Mouse (Mus musculus) hindbrain, postnatal 0 days (tissue): ENCODE results near the gene Gm11127. TPM values are rescaled to one million over a fixed set of nuclear protein-coding genes. Genes with fewer than 3 reads are reported as not detected.

ENCODE experiments used
- ATAC-seq: fragments of 200-750 bp; cut with Nextera tagmentation; 2 replicates; pipeline ENCODE4 v1.8.0; 2017; ENCODE audit warnings: mild to moderate bottlenecking, moderate TSS enrichment, moderate library complexity
- DNase-seq: peaks from one replicate; pipeline ENCODE4 v3.0.0-alpha.2; 2015; ENCODE audit warnings: low spot score
- H3K27ac ChIP-seq: fragments of 300-500 bp; sonication (generic); 2 replicates; pipeline ENCODE4 v1.5.1; 2014; ENCODE audit warnings: mild to moderate bottlenecking
- H3K27me3 ChIP-seq: fragments of 300-500 bp; sonication (generic); 2 replicates; pipeline ENCODE4 v1.6.1; 2014; ENCODE audit warnings: low read length, mixed read lengths; ENCODE audit not compliant: insufficient read depth
- H3K36me3 ChIP-seq: fragments of 300-500 bp; sonication (generic); 2 replicates; pipeline ENCODE4 v1.6.1; 2014; ENCODE audit warnings: low read length, mixed read lengths; ENCODE audit not compliant: insufficient read depth
- H3K4me1 ChIP-seq: fragments of 300-500 bp; sonication (generic); 2 replicates; pipeline ENCODE4 v1.6.1; 2014; ENCODE audit warnings: antibody characterized with exemption, low read length, mixed read lengths; ENCODE audit not compliant: insufficient read depth
- H3K4me2 ChIP-seq: fragments of 300-500 bp; sonication (generic); 2 replicates; pipeline ENCODE4 v1.6.1; 2014; ENCODE audit warnings: low read depth, mild to moderate bottlenecking, low read length, moderate library complexity, mixed read lengths
- H3K4me3 ChIP-seq: fragments of 300-500 bp; sonication (generic); 2 replicates; pipeline ENCODE4 v1.5.1; 2014; ENCODE audit warnings: low read length
- H3K9ac ChIP-seq: fragments of 300-500 bp; sonication (generic); replicated peaks from 2 replicates; pipeline ENCODE4 v1.6.1; 2014; ENCODE audit warnings: mild to moderate bottlenecking, low read length, moderate library complexity, mixed read lengths
- H3K9me3 ChIP-seq: fragments of 300-500 bp; sonication (generic); 2 replicates; pipeline ENCODE4 v1.6.1; 2016; ENCODE audit warnings: low read length, mixed read lengths
- CTCF ChIP-seq: IDR thresholded peaks from 2 replicates; pipeline ENCODE4 v1.5.1; 2016; ENCODE audit warnings: antibody characterized with exemption, control low read depth, low read depth
- WGBS: fragments of 180-500 bp; shearing (Covaris S2); extraction: QIAGEN DNeasy Blood & Tissue Kit; methylation state at CpG from one replicate; pipeline ENCODE4 v1.1.7; 2014; 5-methylcytosine and 5-hydroxymethylcytosine counted together
- polyA plus RNA-seq: library from polyadenylated mRNA; unstranded; fragments of >200 nt; fragmentation: Nextera tagmentation; extraction: Ambion mirVana; gene quantifications from 2 replicates; pipeline ENCODE4 v1.2.1, GENCODE M21; 2015
- total RNA-seq: library from RNA; depleted of rRNA; stranded (reverse); fragments of >200 nt; gene quantifications from 2 replicates; pipeline ENCODE4 v1.2.3, GENCODE M21; 2014

Gene Gm11127
- total and polyA plus RNA-seq, 2 experiments from 2014 or later: not detected

- H3K4me2 ChIP-seq: no peak overlapping the region
- 66% methylated on average over 7 of the region's 7 CpGs for WGBS
- H3K27me3 ChIP-seq: no peaks in the 10 kb centered on the region
- no peak overlapping the region for H3K4me3 ChIP-seq
- DNase-seq (no peak), ATAC-seq (no peak)
- H3K27ac ChIP-seq: no peak overlapping the region
- no peaks in the 10 kb centered on the region for H3K36me3 ChIP-seq
- no peak overlapping the region for H3K9ac ChIP-seq
- no peak for TF ChIP-seq CTCF
- no peaks in the 10 kb centered on the region for H3K4me1 ChIP-seq
- H3K9me3 ChIP-seq: no peaks in the 10 kb centered on the region
Observed at GRCm38 (mm10) chr17:36028879-36029619, 29.1 kb downstream of the Gm11127 start.

GRCm38 (mm10) chr17:36027663-36028062, 30.5 kb downstream of the Gm11127 start:
- 95% methylated on average over 4 of the region's 4 CpGs for WGBS
- ATAC-seq: no peak

GRCm38 (mm10) chr17:36025901-36026300, 32.3 kb downstream of the Gm11127 start:
- H3K9me3 ChIP-seq: no peaks in the 10 kb centered on the region
- H3K36me3 ChIP-seq: no peaks in the 10 kb centered on the region
- no peak overlapping the region for H3K9ac ChIP-seq
- H3K4me2 ChIP-seq: no peak overlapping the region
- 43% methylated on average over 4 of the region's 4 CpGs for WGBS
- H3K4me3 ChIP-seq: no peak overlapping the region
- no peak for DNase-seq
- no peaks in the 10 kb centered on the region for H3K27me3 ChIP-seq
- no peak for TF ChIP-seq CTCF
- no peaks in the 10 kb centered on the region for H3K4me1 ChIP-seq
- no peak for ATAC-seq
- no peak overlapping the region for H3K27ac ChIP-seq

More at GRCm38 (mm10) chr17:36027663-36028062, 30.5 kb downstream of the Gm11127 start:
- Histone ChIP-seq H3K4me1 (no peaks in the 10 kb centered on the region), H3K27me3 (no peaks in the 10 kb centered on the region), H3K4me3 (no peak overlapping the region), H3K27ac (no peak overlapping the region), H3K9me3 (no peaks in the 10 kb centered on the region), H3K36me3 (no peaks in the 10 kb centered on the region), H3K9ac (no peak overlapping the region), H3K4me2 (no peak overlapping the region)
- DNase-seq: no peak
- TF ChIP-seq CTCF: no peak

GRCm38 (mm10) chr17:36025197-36025596, 33.0 kb downstream of the Gm11127 start:
- no peak overlapping the region for H3K9ac ChIP-seq
- H3K4me3 ChIP-seq: no peak overlapping the region
- ATAC-seq (no peak), DNase-seq (no peak)
- no peaks in the 10 kb centered on the region for H3K27me3 ChIP-seq
- no peak overlapping the region for H3K27ac ChIP-seq
- no peaks in the 10 kb centered on the region for H3K4me1 ChIP-seq
- no peak for TF ChIP-seq CTCF
- no peak overlapping the region for H3K4me2 ChIP-seq
- 44% methylated on average over 5 of the region's 5 CpGs for WGBS
- no peaks in the 10 kb centered on the region for H3K9me3 ChIP-seq
- no peaks in the 10 kb centered on the region for H3K36me3 ChIP-seq

GRCm38 (mm10) chr17:36023710-36024654, 34.2 kb downstream of the Gm11127 start:
- no peaks in the 10 kb centered on the region for H3K9me3 ChIP-seq
- H3K27ac ChIP-seq: peak overlapping the region; percentile 17; the same call in 1 of the 2 replicates
- H3K27me3 ChIP-seq: no peaks in the 10 kb centered on the region
- 61% methylated on average over 9 of the region's 9 CpGs for WGBS
- no peak overlapping the region for H3K4me3 ChIP-seq
- TF ChIP-seq CTCF: no peak
- no peak for ATAC-seq
- no peaks in the 10 kb centered on the region for H3K36me3 ChIP-seq
- DNase-seq: no peak
- no peaks in the 10 kb centered on the region for H3K4me1 ChIP-seq
- H3K4me2 ChIP-seq: no peak overlapping the region
- no peak overlapping the region for H3K9ac ChIP-seq

GRCm38 (mm10) chr17:36022922-36023321, 35.2 kb downstream of the Gm11127 start:
- Histone ChIP-seq H3K9me3 (no peaks in the 10 kb centered on the region), H3K27me3 (no peaks in the 10 kb centered on the region), H3K4me2 (no peak overlapping the region), H3K27ac (no peak overlapping the region), H3K36me3 (no peaks in the 10 kb centered on the region), H3K4me3 (no peak overlapping the region), H3K9ac (no peak overlapping the region), H3K4me1 (no peaks in the 10 kb centered on the region)
- no peak for DNase-seq
- TF ChIP-seq CTCF: no peak
- ATAC-seq: no peak
- WGBS: 90% methylated on average over 6 of the region's 6 CpGs

GRCm38 (mm10) chr17:36022098-36022497, 36.1 kb downstream of the Gm11127 start:
- Histone ChIP-seq H3K4me1 (no peaks in the 10 kb centered on the region), H3K27me3 (no peaks in the 10 kb centered on the region), H3K4me3 (no peak overlapping the region), H3K9me3 (no peaks in the 10 kb centered on the region), H3K4me2 (no peak overlapping the region), H3K9ac (no peak overlapping the region), H3K27ac (no peak overlapping the region), H3K36me3 (no peaks in the 10 kb centered on the region)
- DNase-seq: no peak
- no peak for ATAC-seq
- 95% methylated on average over 9 of the region's 9 CpGs for WGBS
- TF ChIP-seq CTCF: no peak
